Mouse (Mus musculus) embryo, embryonic 10.5 days (tissue): Measurements from ENCODE around the gene Cobll1.

ENCODE experiments used
- DNase-seq: peaks from one replicate; pipeline ENCODE4 v3.0.0-alpha.2; 2015; ENCODE audit warnings: low spot score

Cobll1 gene

DNA sequence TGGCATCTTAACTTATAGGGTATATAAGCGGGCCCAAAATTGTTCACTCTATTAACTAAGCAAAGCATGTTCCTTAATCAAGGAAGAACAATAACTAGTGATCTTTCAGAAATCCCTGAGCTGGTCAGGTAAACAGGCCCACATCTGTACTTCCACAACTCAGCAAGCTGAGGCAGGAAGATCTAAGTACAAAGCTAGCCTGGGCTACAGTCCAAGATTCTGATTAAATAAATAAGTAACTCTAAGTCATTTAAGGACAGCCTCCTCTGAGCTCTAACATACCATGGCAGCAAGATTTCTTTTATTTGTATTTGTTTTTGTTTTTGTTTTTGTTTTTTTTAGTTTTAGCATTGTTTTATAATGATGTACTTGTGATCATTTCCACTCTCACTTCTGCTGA is 42.2 kb downstream of the Cobll1 start:
- no peak for DNase-seq

DNA sequence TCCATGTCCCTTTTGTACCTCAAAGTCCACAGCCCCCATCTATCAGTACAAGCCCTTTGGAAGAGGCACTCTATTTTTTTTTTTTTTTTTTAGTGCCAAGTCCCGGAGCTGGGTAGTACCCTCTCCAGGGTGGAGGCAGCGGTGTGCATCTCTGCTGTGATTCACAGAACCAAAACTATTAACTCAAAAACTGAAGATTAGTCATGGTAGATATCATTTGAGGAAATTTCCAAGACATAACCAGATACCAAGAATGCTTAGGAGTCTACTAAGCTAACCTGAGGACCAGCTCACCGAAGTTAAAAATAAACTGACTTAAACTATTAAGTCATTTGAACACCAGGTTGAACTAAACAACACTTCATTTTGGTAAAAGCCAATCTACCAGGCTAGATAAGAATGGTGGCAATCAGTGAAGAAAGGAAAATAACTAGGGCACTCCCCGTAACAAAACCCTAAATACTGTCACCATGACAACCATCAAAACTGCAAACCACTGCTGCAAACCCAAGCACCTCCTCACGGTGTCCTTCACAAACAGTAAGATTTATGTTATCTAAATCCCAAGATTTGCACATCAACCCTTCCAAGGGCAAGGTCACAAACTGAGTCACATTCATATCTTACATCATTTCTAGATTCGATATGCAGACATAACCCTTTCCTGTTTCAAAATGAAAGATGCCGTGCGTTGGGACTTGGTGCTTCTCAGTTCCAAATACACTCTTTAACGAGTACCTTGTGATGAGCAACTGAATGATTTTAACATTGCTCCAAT is 43.8 kb downstream of the Cobll1 start:
- no peak for DNase-seq

DNA sequence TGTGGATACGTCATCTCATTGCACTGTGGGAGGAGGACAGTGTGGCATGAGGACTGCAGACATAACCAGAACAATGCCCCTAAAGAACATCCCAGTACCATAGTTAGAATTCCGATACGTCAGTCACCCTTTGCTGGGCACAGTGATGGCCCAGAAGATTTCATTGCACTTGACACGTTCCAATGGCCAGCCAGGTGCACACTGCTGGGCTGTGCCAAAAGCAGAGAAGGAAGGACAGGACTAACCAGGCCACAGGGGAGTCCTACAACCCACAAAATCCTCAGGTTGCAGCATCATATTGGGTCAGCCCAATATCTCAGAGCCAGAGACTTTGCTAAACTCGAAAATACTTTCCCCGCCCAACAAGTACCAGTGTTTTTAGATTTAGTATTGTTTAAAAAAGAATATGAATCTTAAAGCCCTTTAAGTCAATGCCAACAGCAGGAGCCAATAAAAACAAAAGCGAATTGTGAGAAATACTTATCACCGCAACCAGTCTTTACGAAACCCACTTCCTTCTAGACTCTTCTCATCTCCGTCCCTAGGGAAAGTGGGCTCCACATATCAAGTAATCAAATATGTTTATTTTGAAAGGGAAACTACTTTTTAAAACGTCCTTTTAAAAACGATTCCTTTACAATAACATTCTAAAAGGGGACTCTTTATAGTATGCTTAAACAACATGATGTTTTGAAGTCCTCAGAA is 46.0 kb downstream of the Cobll1 start:
- no peak for DNase-seq

DNA sequence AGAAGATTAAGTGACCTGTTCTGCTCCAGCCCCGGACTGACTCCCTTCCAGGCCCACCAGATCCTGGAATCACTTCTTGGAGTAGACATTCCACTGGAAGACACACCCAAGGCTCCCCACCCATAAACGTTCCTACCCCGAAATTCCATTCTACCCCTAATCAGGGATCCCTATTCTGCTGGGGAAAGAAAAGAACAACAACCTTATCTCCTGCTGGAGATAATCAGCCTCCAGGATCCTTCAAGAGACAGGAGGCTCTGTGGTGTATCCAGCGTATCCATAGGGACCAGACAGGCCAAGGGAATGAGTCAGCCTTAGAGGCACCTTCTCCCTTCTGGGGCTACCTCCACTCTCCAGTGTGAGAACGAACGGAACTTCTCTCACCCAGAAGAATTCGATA is 47.8 kb downstream of the Cobll1 start:
- DNase-seq: no peak

DNA sequence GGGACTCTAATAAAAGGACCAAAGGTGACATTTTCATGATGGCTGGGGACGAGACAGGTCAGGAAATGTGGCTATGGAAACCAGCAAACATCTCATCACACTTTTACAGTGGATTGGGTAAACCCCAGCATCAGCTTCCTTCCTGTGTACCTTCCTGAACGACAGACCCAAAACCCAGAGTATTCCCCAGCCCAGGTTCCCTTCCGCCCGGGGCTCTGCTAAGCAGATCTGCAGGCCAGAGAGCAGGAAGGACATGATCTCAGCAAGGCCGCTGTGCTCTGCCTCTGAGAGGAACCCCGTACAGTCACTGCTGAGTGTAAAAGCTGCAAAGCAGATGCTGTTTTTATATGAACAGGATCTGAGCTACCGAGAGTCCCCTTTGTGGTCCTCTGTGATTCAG is 49.9 kb downstream of the Cobll1 start:
- DNase-seq: peak; percentile 27

DNA sequence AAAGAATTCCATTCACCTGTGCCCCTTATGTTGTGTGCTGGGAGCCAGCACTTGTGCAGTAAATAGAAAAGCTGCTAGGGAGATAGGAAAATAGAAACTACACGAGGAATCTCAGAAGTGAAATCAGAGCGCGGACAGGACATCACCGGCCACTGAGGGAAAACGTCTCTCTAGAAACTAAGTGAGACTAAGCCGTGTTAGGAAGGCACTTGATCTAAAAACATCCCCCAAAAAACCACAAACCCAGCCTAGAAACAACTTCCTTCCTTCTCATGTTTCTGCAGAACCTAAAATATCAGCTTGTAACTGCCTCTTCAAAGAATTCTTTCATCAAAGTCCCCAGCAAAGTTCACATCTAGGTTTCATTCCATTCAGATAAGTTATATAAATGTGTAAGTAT is 50.6 kb downstream of the Cobll1 start:
- no peak for DNase-seq

DNA sequence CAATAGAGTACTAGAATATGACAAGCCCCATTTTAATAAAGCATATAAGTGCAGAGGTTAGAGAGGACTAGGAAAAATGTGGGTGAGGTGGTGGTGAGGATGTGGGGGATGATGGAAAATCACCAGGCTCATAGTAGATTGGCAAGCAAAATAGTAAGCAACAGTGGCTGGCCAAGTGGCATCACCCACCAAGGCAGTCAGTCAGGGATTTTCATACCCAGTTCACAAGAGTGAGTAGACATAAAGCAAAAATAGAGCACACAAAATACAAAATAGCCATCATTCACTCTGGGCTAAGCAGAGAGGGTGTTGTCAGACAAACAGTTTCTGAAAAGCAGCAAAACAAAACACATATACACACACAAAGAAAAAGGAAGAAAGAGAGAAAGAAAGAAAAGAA is 51.6 kb downstream of the Cobll1 start:
- no peak for DNase-seq

DNA sequence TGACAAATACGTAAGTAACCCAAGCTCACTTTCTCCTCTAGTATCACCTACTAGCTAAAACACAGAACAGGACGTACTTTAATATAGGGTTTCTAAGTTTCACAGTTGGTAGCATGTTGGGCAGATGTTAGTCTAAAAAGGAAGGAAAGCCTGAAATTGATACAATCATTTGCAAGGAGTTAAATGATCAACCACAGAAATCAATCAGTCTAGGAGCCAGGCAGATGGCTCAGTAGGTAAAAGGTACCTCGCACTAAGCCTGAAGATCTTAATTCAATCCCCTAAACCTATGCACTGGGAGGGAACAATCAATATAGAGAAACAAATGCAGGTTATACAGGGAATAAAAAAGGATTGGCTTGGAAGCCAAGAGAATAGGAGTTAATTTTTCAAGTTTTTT is 52.0 kb downstream of the Cobll1 start:
- DNase-seq: no peak

DNA sequence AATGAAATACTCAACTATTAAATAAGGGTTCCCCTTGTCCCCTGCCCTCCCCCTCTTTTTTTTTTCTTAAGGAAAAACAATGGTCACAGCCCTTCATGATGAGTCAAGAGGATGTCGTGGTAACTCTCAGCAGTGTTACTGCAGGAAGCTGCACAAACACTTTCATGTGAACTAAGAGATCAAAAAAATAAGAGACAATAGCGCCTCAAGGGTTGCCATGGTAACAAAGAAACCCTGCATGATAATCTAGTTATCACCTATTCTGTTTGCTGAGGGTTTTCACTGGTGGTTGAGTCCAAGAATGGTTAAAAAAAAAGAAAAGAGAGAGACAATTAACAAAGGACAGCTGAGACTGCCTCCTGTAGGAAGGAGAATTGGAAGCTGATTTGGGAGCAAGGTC is 56.5 kb downstream of the Cobll1 start:
- DNase-seq: peak; percentile 42

DNA sequence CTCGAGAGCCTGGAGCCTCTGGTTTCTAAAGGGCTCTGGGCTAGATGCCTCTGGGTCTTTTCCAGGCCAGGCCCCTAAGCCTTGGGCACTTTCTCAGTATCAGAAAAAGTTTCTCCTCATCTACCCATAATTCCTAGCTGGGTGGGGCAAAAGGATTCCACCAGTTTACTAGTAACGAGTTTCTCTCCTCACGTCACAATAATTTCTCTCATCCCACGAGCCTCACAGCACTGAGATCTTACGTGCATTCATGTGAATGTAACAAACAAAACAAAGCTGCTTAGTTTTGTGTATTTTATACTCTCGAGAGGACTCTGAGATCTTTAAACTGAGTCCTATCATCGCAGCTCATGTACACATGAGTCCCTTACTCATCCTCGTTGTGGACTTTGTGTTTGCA is 57.5 kb downstream of the Cobll1 start:
- no peak for DNase-seq

DNA sequence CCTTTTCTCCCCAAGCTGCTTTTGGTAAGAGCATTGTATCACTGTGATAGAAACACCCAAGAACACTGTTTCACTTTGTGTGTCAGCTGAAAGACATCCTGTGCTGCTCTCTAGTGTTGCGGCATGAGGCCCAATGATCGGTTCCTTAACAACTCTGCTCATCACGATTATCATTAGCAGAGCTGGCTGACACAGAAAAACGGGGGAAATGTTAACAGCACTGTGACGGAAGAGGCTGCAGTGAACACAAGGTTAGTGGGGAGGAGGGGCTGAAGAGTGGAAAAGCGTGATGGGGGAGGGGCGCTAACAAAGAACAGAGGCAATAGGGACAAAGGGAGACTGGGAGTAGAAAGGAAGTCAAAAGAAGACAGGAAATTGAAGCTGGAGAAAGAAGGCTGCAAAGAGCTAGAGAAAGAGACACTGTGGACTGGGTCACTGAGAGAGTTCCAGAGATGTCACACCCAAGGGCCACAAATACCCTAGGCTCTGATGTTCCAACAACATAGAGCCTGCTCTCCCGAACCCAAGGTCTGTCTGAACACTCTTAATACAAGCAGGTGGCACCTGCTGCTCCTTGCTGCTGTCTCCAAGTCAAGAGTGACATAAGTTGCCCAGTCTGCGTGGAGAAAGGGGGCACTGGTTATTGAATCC is 58.0 kb downstream of the Cobll1 start:
- peak; percentile 75 for DNase-seq

DNA sequence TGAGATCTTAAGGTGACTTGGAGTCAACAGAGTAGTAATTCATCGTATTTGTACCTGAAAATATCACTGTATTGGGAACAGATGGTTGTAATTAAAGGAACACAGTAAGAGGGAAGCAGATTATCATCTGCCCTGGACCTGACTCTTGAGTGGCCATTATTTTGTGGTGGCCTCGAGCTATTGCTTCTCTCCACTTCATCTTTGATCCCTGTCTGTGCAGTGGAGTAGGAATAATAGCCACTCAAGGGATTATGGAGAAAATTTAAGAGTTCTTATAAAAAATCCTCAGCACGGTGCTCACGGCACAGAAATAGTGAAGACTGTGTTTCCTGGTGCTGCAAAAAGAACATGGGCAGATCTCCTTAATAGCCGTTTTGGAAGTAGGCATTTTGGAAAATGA is 63.6 kb downstream of the Cobll1 start:
- DNase-seq: peak; percentile 7

DNA sequence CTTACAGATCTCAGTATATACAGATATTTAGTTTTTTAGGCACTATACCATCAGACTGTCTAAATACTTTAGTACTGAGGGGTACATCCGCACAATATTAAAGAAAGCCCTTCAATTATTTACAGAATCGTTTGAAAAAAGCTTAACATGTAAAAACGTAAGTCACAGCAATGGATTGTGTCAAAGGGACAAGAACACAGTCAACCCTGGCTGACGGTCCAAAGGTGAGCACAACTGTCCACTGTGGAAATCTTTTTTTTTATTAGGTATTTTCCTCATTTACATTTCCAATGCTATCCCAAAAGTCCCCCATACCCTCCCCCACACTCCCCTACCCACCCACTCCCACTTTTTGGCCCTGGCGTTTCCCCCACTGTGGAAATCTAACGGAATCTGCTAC is 67.1 kb downstream of the Cobll1 start:
- DNase-seq: no peak

DNA sequence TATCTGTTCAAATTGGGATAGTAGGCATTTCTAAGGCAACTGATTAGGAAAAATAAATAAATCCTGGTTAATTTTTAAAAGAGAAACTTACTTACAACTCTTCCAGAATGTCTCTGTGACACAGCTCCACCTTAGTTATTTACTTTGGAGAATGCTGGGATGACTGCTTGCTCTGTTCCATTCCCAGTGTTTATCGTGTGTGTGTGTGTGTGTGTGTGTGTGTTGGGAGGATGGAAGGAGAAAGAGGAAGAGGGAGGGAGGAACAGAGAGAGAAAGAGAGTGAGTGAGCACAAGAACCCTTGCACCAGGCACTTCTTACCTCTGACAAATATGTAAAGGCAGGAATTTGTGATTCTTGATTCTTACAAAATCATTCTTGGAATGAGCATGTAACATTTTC is 67.7 kb downstream of the Cobll1 start:
- DNase-seq: no peak

DNA sequence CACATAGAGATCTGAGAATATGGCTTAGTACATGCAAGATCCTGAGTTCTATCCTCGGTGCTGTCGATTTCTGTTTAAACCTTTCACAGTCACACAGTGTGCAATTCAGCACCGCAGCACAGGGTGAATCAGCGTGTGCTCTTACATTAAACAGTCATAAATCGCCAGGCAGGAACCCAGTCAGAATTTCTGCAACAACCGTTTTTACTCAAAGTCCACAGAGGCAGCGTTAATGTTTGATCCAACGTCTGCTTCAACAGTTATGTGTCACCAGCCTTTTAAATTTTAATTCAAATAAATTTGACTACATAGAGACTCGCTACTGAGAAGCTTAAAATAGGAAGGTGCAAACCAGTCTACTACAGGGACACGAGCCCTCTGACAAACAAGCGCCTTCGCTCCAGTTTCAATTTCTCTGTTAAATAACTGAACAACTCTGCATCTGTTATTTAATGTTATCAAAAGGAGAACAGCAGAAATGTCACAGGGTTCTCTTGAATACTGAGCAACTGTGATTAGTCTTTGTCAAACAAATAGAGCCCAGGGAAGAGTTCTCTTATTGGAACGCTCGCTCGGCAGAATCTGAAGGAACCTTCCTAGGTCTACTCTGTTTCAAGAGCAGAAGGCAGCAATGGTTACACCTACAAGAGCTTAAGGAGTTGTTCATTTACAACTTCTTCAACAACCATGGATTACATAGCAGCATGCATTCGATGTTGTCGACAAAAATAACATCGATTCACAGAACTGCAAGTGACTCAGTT is 68.3 kb downstream of the Cobll1 start:
- no peak for DNase-seq

DNA sequence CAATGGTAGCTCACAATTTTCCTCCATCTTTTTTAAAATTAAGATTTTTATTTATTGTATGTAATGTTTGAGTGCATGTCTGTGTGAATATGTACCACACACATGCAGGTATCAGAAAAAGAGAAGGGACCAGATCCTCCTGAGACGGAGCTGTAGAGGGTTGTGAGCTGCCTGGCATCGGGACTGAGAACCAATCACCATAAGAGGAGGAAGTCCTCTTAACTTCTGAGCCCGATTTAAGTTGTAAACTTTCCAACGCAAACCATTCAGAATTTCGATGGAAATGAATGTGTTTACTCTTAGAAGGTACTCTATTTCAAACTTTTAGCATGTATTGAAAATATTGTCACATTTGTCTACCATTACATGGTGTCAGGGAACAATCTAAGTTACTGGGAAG is 68.9 kb downstream of the Cobll1 start:
- no peak for DNase-seq

DNA sequence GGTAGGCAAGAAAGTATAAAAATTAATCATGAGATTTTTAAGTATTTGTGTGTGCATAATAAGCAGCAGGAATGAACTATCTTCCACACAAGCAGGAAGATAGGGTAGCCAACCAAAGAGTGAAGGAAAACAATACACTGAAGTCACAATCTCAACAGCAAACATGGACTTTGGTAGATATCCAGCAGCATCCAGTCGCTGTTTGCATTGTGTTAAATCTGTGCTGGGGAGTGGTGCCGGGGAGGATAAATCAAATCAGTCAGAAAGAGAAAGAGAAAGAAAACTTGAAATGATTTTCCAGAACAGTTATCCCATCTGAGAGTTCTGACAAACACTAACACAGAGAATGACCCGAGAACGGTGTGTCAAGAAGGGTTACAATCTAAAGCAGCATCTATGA is 75.2 kb downstream of the Cobll1 start:
- DNase-seq: no peak

DNA sequence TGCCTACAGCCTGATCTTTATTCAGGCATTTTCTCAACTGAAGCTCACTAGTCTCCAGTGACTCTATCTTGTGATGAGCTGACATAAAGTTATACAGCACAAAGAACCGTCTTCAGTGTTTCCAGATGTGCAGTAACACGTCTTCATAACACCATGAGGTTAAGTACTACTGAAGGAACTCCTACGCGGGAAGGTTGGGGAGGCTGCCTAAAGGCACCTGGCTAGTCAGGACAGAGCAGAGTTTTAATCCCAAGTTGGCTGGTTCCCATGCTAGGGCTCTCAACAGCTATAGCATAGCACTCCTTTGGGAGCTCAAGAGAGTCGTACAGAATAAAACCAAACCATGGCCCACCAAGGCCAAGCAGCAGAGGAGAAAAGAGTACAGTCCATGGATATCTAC is 76.6 kb downstream of the Cobll1 start:
- no peak for DNase-seq

DNA sequence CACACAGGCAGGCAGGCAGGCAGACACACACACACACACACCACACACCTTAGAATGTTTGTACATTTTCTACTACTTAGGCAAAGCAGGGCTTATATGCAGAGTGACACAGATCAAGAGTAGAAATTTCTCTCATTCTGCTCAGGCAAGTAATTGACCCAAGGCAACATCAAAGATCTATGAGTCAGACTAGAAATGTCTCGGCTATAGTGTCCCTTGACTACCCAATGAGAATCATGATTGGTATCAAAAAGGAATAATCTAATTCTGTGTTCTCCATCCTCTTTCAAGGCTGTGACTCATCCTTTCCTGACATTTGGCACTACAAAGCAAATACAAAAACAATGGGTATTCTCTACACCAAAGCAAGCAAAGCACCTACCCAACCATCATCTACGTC is 77.5 kb downstream of the Cobll1 start:
- DNase-seq: no peak

DNA sequence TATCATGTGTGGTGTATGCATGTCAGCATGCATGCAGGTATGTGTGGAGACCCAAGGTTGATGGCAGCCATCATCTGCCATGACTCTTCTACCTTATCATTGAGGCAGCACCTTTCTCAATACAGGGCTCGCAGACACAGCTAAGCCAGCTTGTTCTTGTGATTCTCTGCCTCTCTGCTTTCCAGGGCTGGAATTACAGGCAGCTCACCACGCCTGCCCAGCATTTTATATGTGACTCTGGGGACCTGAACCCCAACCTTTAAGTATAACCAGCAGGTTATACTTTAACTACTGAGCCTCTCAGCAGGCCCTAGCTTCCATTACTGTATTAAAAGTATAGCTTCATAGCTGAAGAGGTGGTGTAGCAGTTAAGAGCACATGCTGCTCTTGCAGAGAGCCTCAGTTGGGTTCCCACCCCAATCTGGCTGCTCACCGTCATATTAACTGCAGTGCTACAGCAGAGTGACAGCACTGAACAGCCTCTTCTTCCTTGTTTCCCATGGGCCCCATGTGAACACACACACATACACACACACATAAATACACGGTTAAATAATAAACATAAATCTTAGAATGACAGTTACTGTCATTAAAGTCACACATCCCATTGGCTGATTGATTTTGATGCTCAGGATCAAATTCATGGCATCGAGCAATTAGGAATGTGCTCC is 81.1 kb downstream of the Cobll1 start:
- DNase-seq: no peak

DNA sequence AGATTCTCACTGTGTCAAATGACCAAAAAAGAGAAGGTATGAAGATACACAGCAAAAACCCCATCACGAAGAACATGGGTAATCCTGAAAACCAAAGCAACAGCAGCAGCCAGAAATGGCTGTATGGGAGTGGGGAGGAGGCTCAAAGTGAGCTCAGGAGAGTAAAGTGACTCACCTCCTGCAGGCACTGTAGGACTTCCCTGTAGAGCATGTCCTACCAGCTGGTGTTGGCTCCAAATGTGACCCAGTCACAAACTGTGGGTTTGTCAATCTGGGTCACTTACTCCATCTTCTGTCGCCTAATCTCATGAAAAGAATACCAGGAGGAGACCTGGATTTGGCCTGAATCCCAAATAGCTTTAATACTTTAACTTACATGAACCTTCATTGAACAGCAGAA is 81.9 kb downstream of the Cobll1 start:
- DNase-seq: no peak

DNA sequence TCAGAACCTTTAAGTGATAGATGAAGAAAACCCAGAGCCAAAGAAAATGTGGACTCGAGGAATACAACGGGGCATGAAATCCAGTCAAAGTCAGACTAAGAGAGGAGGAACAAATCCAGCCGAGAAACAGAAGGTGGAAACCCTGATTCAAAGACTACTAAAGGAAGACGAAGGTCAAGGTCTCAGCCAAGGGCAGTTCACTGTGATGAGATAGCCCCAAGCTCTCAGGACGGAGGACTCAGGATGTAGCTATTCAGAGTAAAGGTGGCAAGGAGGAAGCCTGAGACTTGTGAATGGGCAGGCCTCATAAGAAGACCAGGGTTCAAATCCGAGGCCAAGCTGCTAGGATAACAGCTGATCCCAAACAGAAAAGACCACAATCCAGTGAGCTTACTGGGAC is 90.3 kb downstream of the Cobll1 start:
- no peak for DNase-seq
